Mouse (Mus musculus) ES-CJ7 (cell line): ENCODE measurements at regions not wholly inside any gene's neighbourhood (a gene's known extent, or its start where the extent isn't known, plus 50 kb on each side); places are given as distances from the start of the nearest gene placed in this dataset.

Source experiments
- DNase-seq: peaks from one replicate; pipeline ENCODE4 v3.0.0; 2011; ENCODE audit warnings: low read depth, low spot score

DNA sequence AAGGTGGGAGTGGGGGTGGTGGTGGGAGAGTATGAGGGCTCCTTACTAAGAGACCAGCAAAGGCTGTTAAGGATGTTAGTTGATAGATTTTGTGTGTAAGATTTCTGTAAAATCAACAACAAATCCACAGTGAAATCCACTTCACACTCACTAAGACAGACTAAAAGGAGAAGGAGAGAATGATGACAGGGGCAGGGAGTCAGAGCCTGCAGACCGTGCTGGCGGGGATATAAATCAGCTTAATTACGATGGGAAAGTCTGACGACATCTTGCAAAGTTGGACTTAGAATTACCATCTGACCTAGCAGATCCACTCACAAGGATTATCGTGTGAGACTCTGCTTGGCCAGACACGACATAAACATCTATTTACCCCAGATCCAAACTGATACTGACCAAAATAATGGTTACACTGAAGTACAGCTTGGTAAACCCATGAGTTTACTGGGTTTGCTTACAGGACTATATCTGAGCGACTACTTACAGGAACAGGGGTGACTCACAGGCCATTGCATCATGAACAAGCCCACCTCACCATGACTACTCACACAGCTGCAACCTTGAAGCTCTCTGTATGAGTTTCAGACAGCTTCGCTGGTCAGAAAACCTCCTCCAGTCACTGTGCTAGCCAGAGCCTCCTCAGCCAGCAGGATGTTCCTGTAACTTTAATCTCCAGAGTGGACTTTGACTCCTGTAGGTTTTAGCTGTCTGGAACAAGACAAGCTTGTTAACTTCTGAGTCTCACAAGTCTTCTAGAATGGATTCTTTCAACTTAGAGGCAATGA is 50.5 kb upstream of the Ednra start:
- DNase-seq: no peak

DNA sequence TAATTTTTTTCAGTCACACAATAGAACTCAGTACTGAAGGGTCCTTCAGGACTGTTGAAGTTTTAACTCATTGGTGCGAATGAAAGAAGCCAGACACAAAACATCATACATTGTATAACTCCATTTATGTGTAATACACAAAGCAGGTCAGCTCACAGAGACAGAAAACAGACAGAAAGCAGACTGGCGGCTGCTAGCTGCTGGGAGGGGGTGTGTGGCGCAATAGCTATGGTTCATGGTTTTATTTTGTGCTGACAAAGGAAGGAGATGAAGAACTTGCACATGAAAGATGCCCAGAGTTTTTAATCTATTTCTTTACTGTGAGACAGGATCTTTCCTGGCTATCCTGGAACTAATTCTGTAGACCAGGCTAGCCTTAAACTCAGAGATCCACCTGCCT is 51.3 kb upstream of the Ednra start:
- DNase-seq: no peak

DNA sequence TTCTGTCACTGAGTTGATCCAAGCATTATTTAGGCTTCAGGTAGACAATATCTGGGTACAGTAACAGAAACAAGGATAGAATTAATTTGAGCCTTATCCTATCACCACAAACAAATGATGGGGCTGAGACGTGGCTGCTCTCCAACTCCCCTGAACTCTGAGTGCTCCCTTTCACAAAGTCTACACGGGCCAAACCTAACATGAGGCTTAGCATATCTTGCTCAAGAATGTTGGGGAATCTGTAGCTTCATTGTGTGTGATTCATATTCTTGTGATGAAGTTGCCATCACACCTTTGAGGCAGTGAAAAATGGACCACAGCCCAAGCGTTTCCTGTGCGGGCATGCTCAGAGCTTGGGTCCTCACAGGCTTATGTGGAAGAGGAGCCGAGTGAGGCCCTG is 53.3 kb upstream of the Ednra start:
- DNase-seq: no peak

DNA sequence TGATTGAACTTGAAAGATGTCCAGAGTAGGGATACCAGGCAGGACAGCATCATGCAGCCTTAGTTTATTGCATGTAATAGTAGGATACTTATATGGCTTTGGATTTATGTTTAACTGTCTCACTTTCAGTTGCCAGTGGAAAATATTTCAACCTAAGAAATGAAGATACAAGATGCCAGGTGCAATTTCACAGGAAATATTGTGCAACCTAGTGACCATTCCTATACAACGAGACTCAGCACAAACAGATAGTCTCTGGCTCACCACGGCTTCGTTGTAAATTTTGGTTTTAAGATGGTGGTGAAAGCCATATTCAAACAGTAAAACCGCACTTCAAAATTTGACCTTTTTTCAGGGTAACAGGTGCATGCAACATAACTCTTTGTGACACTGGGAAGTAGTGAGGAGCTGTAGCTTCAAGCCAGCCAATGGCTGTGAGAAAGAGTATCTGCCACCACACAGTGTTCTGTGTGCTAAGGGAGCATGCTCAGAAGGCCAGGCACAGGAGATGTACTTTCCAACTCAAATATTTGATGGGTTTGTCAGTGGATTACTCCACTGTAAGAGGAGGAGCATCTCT is 61.5 kb upstream of the Ednra start:
- no peak for DNase-seq

DNA sequence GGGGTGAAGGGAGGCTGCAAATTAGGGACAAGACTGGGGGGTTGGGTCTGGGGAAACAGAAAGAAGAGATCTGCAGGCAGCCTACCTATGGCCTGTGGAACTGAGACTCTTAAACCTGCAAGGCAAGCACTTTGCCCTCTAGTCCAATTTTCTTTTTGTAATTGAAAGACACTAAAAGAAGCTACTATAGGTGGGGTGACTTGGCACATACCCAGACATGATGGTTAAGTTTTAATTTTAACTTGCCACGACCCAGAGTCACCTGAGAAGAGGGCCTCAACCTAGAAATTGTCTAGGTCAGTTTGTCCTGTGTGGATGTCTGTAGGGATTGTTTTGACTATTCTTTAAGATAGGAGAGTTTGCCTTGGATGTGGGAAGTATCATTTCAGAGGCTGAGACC is 70.6 kb upstream of the Ednra start:
- DNase-seq: no peak

DNA sequence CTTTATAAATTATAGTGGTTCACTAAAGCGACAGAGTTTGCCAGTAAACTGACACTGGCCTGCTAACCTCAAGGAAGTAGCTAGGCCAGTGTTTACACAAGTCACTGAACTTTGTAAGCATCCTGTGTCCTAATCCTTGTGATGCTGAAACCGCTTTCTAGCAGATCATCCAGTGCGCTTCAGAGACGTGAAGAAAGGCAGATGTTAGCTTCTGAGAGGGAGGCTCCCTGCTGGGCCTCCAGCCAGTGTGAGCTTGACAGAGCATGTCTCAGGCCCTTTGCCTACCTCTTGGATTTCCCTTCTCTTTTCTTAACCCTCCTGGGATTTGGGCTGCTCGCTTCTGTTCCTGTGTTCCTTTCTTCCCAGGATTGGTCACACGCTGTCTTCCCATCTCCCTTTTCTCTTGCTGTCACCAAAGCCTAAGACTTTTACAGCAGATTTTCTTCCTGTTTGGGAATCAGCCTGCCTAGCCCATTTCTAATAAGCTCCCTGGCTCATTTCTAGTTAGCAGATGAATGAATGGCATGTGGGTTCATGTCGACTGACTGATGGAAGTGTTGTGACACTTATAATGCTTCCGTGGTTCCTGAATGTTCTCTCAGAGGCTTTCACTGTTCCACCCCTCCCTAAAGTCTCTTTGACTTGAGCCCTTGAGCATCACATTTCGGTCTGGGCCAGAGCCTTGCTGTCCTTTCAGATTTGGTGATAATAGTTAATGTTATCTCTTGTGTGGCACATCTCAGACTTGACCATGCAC is 79.1 kb upstream of the Ednra start:
- DNase-seq: no peak

DNA sequence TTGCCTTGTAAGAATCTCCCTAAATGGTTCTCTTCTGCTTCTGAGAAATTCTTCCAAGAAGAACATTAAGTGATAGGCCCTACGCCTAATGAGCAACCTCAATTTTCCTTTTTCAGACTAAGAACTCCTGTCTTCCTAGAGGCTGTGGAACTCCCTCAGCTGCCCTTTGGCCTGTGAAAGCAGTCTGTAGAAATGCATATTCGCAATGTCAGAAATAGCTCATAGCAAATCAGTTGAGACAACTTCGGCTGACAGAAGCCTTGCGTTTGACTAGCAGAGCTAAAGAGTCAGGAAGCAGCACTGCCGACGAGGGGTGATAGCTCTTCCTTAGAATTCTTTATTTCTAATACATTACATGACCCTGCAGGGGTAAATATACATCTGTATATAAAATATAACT is 80.3 kb upstream of the Ednra start:
- DNase-seq: no peak

DNA sequence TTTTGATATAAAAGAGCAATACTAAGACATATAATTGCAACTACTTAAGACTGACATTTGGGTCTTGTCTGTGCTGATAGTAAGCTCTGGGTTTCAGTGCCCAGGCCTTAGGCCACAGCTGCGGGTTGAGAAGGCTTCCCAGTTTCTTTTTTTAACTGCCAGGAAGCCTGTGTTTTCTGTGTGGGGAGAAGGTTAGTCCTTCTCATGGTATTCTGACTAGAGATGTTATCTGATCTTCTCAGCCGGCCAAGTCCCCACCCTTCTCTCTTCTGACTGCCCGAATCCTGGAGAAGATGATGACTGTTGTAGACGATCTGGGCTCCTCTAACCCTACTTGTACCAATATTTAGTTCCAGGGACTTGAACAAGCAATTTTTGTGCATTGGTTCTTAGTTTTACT is 80.7 kb upstream of the Ednra start:
- DNase-seq: no peak

DNA sequence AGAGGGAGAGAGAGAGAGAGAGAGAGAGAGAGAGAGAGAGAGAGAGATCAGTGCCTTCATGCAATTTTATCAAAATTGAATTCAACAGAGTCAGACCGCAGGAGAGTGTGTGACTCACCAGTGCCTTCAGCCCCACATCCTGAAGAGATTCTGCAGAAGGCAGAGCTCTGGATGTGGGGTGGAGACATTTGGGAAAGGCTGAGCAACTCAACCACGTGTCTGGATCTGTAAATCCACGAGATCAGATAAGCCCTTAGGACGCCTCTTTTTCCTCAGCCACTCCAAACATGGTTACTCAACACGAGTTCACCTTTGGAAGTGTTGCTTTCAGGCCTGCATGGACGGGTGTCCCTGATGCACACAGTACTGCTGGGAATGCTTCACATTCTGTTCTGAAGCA is 81.4 kb upstream of the Ednra start:
- no peak for DNase-seq

DNA sequence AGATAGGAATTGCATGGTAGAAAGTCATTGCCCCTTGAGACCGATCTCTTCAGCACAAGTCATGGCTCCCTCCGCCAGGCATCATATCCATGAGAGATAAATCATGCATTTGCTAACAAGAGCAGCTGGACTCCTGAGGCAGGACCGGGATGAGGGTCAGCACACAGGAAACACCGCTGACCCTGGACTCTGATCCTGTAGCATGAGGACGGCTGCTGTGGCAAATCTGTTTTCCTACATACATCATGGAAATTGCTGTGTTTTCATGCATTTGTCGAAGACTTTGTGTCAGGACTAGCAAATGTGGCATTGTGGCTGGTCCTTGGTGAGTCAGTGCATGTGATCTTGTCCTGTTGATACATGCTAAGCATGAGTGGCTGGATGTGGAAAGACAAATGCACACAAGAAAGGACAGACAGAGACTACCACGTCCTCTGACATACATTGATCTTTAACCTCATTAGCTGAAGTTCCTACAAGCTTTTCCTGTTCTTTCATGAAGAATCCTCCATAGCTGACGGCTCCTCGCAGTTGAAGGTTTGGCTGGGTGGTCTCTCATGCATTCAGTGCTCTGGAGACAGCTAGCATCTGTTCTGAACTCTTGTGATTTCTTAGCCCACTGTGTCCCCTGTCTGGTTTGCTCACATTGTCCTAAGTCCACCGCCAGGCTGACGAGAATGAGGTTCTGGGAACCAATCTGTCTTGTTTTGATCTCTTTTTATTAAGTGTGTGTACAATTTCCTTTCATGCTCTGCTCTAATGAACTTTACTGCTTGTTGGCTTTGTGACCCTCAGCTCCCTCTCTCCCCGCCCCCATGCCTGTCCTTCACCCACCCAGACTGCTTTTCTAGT is 90.8 kb upstream of the Ednra start:
- no peak for DNase-seq

DNA sequence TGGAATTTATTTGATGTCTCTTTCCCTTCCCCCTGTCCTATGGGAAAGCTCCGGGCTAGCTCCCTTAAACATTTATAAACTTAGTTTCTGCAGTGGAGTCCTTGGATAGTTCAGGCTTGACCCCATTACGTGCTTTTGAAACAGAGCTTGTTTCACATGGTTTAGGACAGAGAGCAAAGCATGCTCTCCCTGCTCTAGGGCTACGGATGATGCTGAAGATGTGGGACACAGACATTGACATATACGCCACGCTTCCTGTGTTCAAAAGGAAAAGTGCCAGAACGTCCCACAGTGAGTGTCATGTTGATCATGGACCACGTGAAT is 91.3 kb upstream of the Ednra start:
- DNase-seq: no peak

DNA sequence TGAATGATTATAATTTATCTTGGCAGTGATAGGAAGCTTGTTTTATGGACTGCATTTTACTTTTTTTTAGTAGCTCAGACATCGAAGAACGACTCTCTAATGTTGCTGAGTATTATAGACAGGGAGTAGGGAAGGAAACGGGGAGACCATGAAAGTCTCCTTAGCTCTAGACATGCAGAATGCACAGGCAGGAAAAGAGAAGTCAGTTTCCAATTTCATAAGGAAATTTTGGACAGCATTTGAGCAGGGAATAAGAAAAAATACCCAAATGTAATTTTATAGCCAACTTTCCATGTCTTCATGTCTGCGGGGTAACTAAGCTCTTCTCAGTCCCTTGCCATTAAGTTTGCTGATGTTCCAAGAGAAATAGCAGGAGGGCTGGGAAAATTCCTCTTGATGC is 92.0 kb upstream of the Ednra start:
- DNase-seq: no peak

DNA sequence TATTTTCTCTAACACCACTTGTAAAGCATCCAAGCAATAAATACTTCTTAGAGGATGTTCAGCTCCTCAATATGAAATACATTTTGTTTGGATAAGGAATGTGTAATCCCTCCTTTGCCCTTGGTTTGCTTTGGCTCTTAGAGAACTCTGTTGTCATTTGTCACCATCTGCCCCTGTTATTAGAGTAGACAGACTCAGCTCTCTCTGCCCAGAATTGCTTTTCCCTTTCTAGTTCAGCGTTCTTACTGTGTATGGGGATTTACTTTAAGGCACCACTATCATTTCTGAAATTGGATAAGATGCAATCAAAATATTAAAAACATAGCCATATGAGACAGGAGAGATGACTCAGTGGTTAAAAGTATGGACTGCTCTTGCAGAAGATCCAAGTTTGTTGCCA is 101.5 kb upstream of the Ednra start:
- DNase-seq: no peak

DNA sequence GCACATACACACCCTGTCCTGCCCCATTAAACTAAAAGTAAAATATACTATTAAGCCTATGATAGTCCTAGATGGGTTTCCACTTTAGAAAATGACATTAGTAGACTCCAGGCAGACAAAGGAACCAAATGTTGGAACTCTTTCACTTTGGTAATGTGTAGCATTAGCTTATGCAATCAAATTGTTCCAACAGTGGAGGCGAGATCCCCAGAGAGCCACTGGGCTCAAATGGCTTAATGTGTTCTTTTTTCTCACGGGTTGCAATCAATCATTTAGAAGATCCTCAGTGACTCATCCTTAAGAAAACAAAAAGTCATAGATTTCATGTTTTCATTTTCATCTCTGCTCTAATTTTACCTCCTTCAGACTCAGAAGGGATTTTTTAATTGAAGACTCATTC is 102.0 kb upstream of the Ednra start:
- DNase-seq: no peak

DNA sequence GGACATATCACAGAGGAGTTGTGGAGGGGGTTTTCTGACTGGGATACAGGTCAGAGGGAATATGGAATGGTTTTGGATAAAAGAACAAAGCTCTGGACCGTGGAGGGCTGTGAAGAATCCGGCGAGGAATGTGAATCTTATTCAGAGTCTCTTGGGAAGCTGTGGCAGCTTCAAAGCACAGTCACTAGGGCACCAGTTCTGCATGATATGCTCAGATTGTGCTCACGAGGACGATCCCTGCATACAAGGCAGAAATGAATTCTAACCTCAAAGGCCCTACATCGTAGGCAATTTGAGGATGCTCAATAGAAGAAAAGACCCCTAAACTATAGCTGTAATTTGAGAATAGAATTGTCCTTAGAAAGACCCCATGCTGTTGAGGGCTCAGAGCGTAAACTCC is 103.8 kb upstream of the Ednra start:
- no peak for DNase-seq

DNA sequence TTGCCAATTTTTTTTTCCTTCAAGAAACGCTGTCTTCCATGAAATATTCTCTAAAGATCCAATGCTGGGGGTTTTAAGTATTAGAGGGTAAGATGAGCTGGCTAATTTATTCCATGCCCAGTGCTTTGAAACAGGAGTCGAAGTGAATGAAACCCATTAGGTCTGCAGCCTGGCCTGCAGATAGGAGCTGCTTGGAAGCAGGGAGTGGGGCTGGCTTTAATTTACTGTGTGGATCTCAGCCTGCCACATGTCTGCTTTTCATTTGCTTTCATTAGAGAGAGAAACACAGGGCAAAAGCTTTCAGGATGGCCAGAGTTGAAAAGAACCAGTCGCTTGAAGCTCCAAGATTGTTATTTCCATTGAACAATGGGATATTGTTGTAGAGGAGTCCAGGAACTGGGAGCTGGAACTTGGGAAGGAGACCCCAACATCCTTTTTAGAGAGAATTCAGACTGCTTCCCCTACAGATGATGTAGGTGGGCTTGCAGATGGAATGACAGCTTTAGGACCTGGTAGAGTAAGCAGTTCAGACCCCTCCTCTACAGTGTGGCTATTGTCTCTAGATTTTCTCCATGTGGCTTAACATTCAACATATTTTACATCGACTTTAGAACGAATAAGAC is 105.0 kb upstream of the Ednra start:
- DNase-seq: no peak

DNA sequence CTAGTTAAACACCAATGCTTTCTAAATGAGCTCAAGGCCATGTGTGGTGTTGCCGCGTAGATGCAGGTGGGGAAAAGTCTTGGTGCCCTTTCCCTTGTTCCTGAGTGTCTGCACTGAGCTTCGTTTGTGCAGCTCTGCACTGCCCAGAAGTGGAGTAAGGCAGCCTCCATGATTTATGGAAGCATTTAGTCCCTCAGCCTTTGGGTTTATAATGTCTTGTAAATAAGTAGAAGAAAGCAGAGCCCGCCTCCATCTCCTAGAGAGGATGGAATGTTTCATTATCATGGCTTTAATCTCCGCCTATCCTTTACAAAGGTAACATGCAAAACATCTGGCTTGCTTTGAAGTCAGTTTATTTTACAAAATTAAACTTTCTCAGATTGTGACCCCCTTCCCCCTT is 105.5 kb upstream of the Ednra start:
- no peak for DNase-seq

DNA sequence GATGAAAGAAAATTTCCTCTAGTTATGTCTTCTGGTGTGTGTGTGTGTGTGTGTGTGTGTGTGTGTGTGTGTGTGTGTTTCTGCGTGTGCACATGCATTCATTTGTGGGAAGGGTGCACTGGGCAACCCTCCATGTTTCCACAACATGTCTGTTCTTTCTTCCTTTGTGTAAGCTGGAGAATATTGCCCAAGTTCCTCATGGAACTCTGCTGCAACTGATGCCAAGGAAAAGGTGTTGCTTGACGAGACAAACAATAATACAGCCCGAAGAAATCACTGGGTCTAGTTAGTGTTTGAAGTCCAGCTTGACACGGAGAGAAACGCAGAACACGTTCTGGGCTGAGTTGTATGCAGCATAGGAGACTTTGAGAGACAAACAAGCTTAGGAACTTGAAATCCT is 110.0 kb upstream of the Ednra start:
- DNase-seq: no peak

DNA sequence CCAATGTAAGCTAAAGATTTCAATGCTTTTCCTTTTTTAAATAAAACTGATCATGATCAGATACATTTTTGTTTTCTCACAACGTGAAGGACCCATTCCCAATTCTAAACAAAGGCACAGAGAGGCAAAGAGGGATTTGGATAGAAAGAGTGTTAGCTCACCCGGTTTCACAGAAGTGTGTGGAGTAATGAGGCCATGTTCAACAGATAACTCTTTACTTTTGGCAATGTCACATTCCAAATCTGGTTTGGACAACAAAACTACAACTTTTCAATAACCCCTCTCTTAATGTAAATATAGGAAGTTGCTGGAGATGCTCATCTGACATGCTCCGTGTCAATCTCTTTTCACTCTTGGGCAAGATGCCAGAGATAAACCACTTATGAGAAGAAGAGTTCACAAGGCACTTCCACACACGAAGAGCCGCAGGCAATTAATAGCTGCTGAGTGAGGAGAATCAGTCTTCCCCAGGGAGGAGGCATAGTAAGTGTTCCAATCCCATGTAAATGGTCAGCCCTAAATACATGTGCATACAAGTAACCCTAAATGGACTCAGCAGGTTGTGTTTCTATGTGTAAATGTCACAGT is 112.7 kb upstream of the Ednra start:
- DNase-seq: no peak

DNA sequence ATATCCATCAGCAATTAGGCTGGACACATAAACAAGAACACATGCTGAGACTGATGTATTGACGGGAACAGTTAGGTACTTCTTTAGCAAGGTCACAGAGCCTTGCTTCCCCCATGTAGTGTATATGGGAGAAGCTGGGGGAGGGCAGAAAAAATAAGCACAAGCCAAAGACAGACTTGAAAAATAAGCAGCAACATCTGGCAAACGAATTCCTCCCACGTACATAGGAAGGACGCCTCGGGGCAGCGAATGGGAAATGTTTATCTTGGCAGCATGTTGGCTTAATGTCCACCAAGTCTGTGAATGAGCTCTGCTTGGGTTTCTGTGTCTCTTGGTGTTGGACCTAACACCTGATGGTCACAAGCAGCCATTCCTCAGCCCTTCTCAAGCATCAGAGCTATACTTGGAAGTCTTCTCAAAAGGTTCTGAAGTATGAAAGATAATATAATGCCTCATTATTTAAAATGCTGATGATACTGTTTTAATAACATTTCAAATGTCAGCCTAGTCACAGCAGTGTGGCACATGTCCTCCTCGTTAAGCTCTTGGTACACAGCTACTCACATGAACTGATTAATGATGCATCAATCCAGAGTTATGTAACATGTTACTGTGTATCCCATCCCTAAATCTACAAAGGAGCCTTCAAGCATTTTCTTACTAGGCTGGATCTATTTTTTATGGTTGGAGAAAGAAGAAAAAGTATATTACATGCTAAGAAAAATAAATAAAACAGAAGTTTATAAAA is 118.3 kb upstream of the Ednra start:
- DNase-seq: no peak

DNA sequence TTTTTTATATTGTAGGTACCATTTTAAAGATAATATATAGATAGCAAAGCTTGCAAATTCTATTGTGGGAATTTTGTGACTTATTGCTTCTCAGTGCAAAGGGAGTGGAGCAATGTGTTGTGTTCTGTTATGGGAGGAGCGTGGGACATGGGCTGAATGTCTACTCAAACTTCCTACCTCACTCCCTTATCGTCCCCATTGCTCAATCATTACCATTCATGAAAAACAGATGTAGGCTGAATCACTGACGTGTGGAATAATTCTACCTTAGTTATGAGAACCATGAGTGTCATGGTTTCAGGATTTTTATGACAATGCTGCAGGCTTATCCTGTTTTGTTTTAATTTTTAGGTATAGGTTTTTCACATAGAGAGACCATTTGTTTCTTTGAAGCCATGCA is 119.0 kb upstream of the Ednra start:
- DNase-seq: no peak
